Mouse (Mus musculus) embryonic facial prominence, embryonic 15.5 days (tissue): ENCODE results near the gene H2-Q7. TPM values are rescaled to one million over a fixed set of nuclear protein-coding genes. Genes with fewer than 3 reads are reported as not detected.
A peak's percentile ranks its signal among the peaks of the same experiment; 100 is the strongest.
"Not testable (repeated sequence)": the region's sequence is repeated elsewhere in the genome, so short reads cannot be mapped to it uniquely, and the experiment has no call there.

Source experiments
- ATAC-seq: fragments of 200-750 bp; cut with Nextera tagmentation; 2 replicates; pipeline ENCODE4 v1.8.0; 2017; ENCODE audit warnings: low read depth, moderate TSS enrichment; ENCODE audit not compliant: insufficient number of reproducible peaks, low FRiP score, low TSS enrichment
- H3K27ac ChIP-seq: fragments of 300-500 bp; sonication (generic); replicated peaks from 2 replicates; pipeline ENCODE4 v1.5.1; 2015; ENCODE audit warnings: mild to moderate bottlenecking, inconsistent platforms
- H3K27me3 ChIP-seq: fragments of 300-500 bp; sonication (generic); 2 replicates; pipeline ENCODE4 v1.6.1; 2015; ENCODE audit warnings: inconsistent platforms
- H3K36me3 ChIP-seq: fragments of 300-500 bp; sonication (generic); 2 replicates; pipeline ENCODE4 v1.6.1; 2015; ENCODE audit warnings: mild to moderate bottlenecking, inconsistent platforms
- H3K4me1 ChIP-seq: fragments of 300-500 bp; sonication (generic); 2 replicates; pipeline ENCODE4 v1.6.1; 2015; ENCODE audit warnings: inconsistent platforms
- H3K4me2 ChIP-seq: fragments of 300-500 bp; sonication (generic); replicated peaks from 2 replicates; pipeline ENCODE4 v1.6.1; 2015; ENCODE audit warnings: mild to moderate bottlenecking, inconsistent platforms
- H3K4me3 ChIP-seq: fragments of 300-500 bp; sonication (generic); replicated peaks from 2 replicates; pipeline ENCODE4 v1.5.1; 2015; ENCODE audit warnings: mild to moderate bottlenecking, inconsistent platforms
- H3K9ac ChIP-seq: fragments of 300-500 bp; sonication (generic); 2 replicates; pipeline ENCODE4 v1.6.1; 2015; ENCODE audit warnings: inconsistent platforms
- H3K9me3 ChIP-seq: fragments of 300-500 bp; sonication (generic); replicated peaks from 2 replicates; pipeline ENCODE4 v1.6.1; 2016; ENCODE audit warnings: inconsistent platforms
- WGBS: fragments of 180-500 bp; shearing (Covaris S2); methylation state at CpG from one replicate; pipeline ENCODE4 v1.1.7; 2015; 5-methylcytosine and 5-hydroxymethylcytosine counted together
- polyA plus RNA-seq: library from polyadenylated mRNA; unstranded; fragments of >200 nt; fragmentation: Nextera tagmentation; extraction: Ambion mirVana; gene quantifications from 2 replicates; pipeline ENCODE4 v1.2.1, GENCODE M21; 2015

H2-Q7 gene
- 2.0 and 2.2 TPM in 2 replicates for polyA plus RNA-seq

DNA sequence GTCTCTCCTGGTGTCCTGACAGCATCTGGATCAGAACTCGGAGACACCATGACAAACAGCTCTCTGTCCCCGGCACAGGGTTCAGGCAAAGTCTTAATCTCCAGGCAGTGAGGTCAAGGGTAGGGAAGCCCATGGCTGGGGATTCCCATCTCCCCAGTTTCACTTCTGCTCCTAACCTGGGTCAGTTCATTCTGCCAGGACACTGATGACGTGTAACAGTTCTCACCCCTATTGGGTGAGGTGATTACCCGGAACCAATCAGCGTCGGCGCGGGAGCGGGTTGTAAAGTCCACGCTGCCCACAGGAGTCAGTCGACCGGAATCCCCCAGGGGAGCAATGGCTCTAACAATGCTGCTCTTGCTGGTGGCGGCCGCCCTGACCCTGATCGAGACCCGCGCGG, at the start of gene H2-Q7:
Gene H2-Q7 (plus strand): TSS at position 271 of the 400 bp plus-strand sequence.
- peak within 1 kb of the TSS; percentile 90 for H3K4me2 ChIP-seq
- H3K9me3 ChIP-seq, H3K4me1 ChIP-seq, H3K36me3 ChIP-seq, H3K27ac ChIP-seq: not testable (repeated sequence)
- H3K27me3 ChIP-seq: peaks cover 23% of the 10 kb centered on the region
- peak within 1 kb of the TSS; percentile 43 for H3K4me3 ChIP-seq
- WGBS: 3% methylated on average over 18 of the region's 18 CpGs
- peak; percentile 82 for ATAC-seq
- H3K9ac ChIP-seq: 0 out of 2 replicates have a peak within 1 kb of the TSS, but pooled peaks have one; percentile 6

DNA sequence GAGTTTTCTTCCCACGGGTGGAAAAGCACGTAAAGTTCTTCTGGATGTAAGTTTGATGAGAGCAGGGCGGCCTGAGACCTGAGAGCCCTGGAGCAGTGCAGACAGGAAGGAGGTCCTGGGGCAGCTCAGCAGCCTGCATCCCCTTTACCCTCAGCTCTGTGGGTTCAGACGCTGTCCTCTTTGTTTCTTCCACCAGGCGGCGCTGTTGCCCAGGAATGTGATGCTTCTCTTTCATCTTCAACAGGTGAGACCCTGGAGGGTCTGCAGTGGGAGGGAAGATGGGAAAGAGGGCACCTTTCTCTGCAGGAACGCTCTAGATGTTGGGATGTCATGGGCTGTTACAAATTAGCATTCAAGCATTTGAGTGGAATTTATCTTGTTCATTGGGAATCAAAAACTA, 49.2 kb upstream of the H2-Q7 start:
- H3K4me2 ChIP-seq, H3K9ac ChIP-seq, H3K9me3 ChIP-seq, H3K4me1 ChIP-seq, H3K4me3 ChIP-seq, H3K27ac ChIP-seq, H3K27me3 ChIP-seq, ATAC-seq, H3K36me3 ChIP-seq: not testable (repeated sequence)
- 7% methylated on average over 7 of the region's 7 CpGs for WGBS

DNA sequence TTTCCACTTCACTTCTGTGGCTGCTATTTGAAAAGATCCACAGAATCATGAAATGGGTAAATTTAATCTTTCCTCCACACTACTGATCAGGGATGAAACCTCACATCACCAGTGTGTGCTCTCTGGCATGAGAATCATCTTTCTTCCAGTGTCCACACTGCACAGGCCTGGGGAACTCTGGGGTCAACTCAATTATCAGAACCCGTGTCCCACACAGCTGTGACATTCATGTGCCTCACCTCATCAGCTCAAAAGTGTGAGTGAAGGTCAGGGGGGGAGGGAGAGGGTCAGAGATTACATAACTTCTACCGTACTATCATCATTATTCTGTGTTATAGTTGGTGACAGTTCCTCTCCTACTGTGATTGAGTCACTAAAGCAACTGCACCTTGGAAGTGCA, 46.3 kb upstream of the H2-Q7 start:
- 59% methylated on average over 2 of the region's 2 CpGs for WGBS
- H3K27ac ChIP-seq, H3K9me3 ChIP-seq, H3K9ac ChIP-seq, H3K4me1 ChIP-seq, H3K36me3 ChIP-seq, H3K27me3 ChIP-seq, H3K4me2 ChIP-seq, ATAC-seq, H3K4me3 ChIP-seq: not testable (repeated sequence)

DNA sequence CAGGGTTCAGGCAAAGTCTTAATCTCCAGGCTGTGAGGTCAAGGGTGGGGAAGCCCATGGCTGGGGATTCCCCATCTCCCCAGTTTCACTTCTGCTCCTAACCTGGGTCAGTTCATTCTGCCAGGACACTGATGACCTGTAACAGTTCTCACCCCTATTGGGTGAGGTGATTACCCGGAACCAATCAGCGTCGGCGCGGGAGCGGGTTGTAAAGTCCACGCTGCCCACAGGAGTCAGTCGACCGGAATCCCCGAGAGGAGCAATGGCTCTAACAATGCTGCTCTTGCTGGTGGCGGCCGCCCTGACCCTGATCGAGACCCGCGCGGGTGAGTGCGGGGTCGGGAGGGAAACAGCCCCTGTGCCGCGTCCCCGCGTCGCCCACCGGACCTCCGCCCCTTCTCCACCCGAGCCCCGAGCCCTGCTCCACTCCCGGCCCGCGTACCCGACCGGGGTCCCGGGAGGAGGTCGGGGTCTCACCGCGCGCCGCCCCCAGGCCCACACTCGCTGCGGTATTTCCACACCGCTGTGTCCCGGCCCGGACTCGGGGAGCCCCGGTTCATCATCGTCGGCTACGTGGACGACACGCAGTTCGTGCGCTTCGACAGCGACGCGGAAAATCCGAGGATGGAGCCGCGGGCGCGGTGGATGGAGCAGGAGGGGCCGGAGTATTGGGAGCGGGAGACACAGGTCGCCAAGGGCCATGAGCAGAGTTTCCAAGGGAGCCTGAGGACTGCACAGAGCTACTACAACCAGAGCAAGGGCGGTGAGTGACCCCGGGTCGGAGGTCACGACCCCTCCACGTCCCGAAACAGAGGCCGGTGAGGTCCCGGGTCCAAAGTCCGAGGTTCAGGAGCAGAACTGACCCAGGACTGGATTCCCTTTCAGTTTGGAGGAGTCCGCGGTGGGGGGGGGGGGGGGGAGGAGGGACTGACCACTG, 44.8 kb upstream of the H2-Q7 start:
- not testable (repeated sequence) for H3K9me3 ChIP-seq, H3K27me3 ChIP-seq, H3K27ac ChIP-seq, H3K4me1 ChIP-seq, H3K36me3 ChIP-seq, H3K9ac ChIP-seq
- ATAC-seq: 0 out of 2 replicates have a peak, but pooled peaks have one; percentile 29
- Histone ChIP-seq H3K4me2 (peak overlapping the region; percentile 41), H3K4me3 (peak overlapping the region; percentile 23)
- WGBS: under 1% methylated on average over 57 of the region's 75 CpGs

GRCm38 (mm10) chr17:35396956-35397355, 42.0 kb upstream of the H2-Q7 start:
- not testable (repeated sequence) for H3K4me3 ChIP-seq, H3K27ac ChIP-seq, ATAC-seq, H3K9me3 ChIP-seq, H3K4me1 ChIP-seq, H3K4me2 ChIP-seq, H3K36me3 ChIP-seq, H3K9ac ChIP-seq, H3K27me3 ChIP-seq
- 79% methylated on average over 2 of the region's 2 CpGs for WGBS

GRCm38 (mm10) chr17:35413057-35413456, 25.9 kb upstream of the H2-Q7 start:
- not testable (repeated sequence) for H3K4me3 ChIP-seq, H3K4me2 ChIP-seq, H3K36me3 ChIP-seq, H3K9ac ChIP-seq, H3K9me3 ChIP-seq, H3K27me3 ChIP-seq, H3K27ac ChIP-seq, H3K4me1 ChIP-seq, ATAC-seq
- no CpG with 5 or more reads among the region's 1 CpGs for WGBS

- H3K27ac ChIP-seq, H3K9me3 ChIP-seq, H3K36me3 ChIP-seq, H3K4me3 ChIP-seq, H3K4me1 ChIP-seq, H3K4me2 ChIP-seq, ATAC-seq, H3K9ac ChIP-seq, H3K27me3 ChIP-seq: not testable (repeated sequence)
- WGBS: 83% methylated on average over 3 of the region's 10 CpGs
These were observed 23.5 kb upstream of the H2-Q7 start for GRCm38 (mm10) chr17:35415273-35416129.

GRCm38 (mm10) chr17:35418772-35419171, 20.2 kb upstream of the H2-Q7 start:
- Histone ChIP-seq H3K4me1 (no peaks in the 10 kb centered on the region), H3K27ac (no peak overlapping the region), H3K36me3 (no peaks in the 10 kb centered on the region), H3K4me2 (no peak overlapping the region), H3K9ac (no peak overlapping the region), H3K9me3 (0 out of 2 replicates have a peak, but pooled peaks cover 5% of the 10 kb centered on the region), H3K4me3 (no peak overlapping the region), H3K27me3 (peaks cover 25% of the 10 kb centered on the region)
- 81% methylated on average over 7 of the region's 7 CpGs for WGBS
- ATAC-seq: no peak

GRCm38 (mm10) chr17:35419564-35419963, 19.4 kb upstream of the H2-Q7 start:
- not testable (repeated sequence) for H3K36me3 ChIP-seq, H3K4me1 ChIP-seq, ATAC-seq, H3K9me3 ChIP-seq, H3K4me2 ChIP-seq, H3K9ac ChIP-seq, H3K27ac ChIP-seq, H3K4me3 ChIP-seq
- WGBS: 60% methylated on average over 4 of the region's 4 CpGs
- peaks cover 29% of the 10 kb centered on the region for H3K27me3 ChIP-seq

DNA sequence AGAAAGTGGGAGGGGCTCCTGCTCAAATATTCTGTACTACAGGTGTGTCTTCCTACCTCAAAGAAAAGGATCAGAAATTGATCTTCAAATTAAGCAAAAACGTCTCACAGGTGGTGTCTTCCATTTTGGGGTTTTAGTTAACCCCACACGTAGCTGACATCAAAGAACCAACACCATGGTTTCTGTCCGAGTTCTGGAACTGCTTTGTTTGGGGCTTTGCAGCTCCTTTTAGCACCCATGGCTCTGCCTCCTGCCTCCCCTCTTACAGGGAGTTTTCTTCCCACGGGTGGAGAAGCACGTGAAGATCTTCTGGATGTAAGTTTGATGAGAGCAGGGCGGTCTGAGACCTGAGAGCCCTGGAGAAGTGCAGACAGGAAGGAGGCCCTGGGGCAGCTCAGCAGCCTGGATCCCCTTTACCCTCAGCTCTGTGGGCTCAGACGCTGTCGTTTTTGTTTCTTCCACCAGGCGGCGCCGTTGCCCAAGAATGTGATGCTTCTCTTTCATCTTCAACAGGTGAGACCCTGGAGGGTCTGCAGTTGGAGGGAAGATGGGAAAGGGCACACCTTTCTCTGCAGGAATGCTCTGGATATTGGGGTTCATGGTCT, 18.6 kb upstream of the H2-Q7 start:
- not testable (repeated sequence) for H3K27ac ChIP-seq, ATAC-seq, H3K9me3 ChIP-seq, H3K4me3 ChIP-seq, H3K4me1 ChIP-seq, H3K4me2 ChIP-seq, H3K36me3 ChIP-seq, H3K9ac ChIP-seq
- H3K27me3 ChIP-seq: peaks cover 36% of the 10 kb centered on the region
- 10% methylated on average over 11 of the region's 11 CpGs for WGBS

GRCm38 (mm10) chr17:35421331-35421730, 17.6 kb upstream of the H2-Q7 start:
- H3K9me3 ChIP-seq, H3K4me1 ChIP-seq, H3K4me2 ChIP-seq, H3K27ac ChIP-seq, H3K4me3 ChIP-seq, ATAC-seq, H3K9ac ChIP-seq, H3K36me3 ChIP-seq: not testable (repeated sequence)
- 85% methylated on average over 4 of the region's 4 CpGs for WGBS
- H3K27me3 ChIP-seq: peaks cover 46% of the 10 kb centered on the region
